Comparison of ENCODE assay signal across 13 mouse cellular contexts in genomic region chr8:108868259-108869090, GRCm38 (mm10).
DNase-seq lines count a peak whose midpoint lies in the region; ATAC-seq and TF ChIP-seq lines count a peak whose summit lies in the region.
"Had no signal": no experiment of that assay in that cellular context is flagged by ENCODE, and none has a peak within 500 bp of the region (broad histone marks: within the 10 kb centered on the region; RNA-seq: fewer than 3 reads in every experiment).

No protein-coding gene starts in this region.

- H3K27me3 ChIP-seq in heart, embryonic 10.5 days (ENCODE audit: insufficient read depth, poor library complexity, severe bottlenecking), result no peaks in the 10 kb centered on the region
- no peaks in the 10 kb centered on the region for H3K27me3 ChIP-seq in kidney, adult 2 months (replicated peaks; ENCODE audit: control insufficient read depth, insufficient read depth, low read length)
- H3K27me3 ChIP-seq in midbrain, embryonic 16.5 days (ENCODE audit: control insufficient read depth, insufficient read depth, low read depth, low read length), result no peaks in the 10 kb centered on the region
- no peaks in the 10 kb centered on the region for H3K27me3 ChIP-seq in midbrain, embryonic 15.5 days (replicated peaks)
- H3K27me3 ChIP-seq: midbrain, embryonic 12.5 days; neural tube, embryonic 13.5 days had no signal

- 65% methylated on average over 14 of the region's 14 CpGs for WGBS in heart, embryonic 10.5 days
- WGBS in kidney, adult 2 months, result 73% methylated on average over 14 of the region's 14 CpGs
- 79% methylated on average over 14 of the region's 14 CpGs for WGBS in midbrain, embryonic 16.5 days
- WGBS in midbrain, embryonic 15.5 days, result 82% methylated on average over 14 of the region's 14 CpGs

- no peak overlapping the region for H3K9ac ChIP-seq in midbrain, embryonic 16.5 days (ENCODE audit: low read depth, low read length)
- H3K9ac ChIP-seq in midbrain, embryonic 15.5 days, result no peak overlapping the region
- H3K9ac ChIP-seq: midbrain, embryonic 12.5 days; neural tube, embryonic 13.5 days had no signal

- no peak for TF ChIP-seq CTCF in kidney, adult 2 months (conservative IDR thresholded peaks at IDR 0.05; ENCODE audit: insufficient read depth, insufficient read length, low read depth, low read length)

- H3K27ac ChIP-seq in heart, embryonic 10.5 days, result peak overlapping the region; percentile 73
- H3K27ac ChIP-seq in kidney, adult 2 months (ENCODE audit: insufficient read depth, low read depth, low read length), result peak overlapping the region; percentile 34; the same call in 1 of the 2 replicates
- peak overlapping the region; percentile 60 for H3K27ac ChIP-seq in midbrain, embryonic 16.5 days (ENCODE audit: low read length)
- H3K27ac ChIP-seq in midbrain, embryonic 15.5 days, result no peak overlapping the region; the same call in 1 of the 2 replicates
- H3K27ac ChIP-seq: midbrain, embryonic 12.5 days; neural tube, embryonic 13.5 days had no signal

- peaks cover 44% of the 10 kb centered on the region for H3K4me1 ChIP-seq in heart, embryonic 10.5 days
- no peaks in the 10 kb centered on the region for H3K4me1 ChIP-seq in kidney, adult 2 months (ENCODE audit: control insufficient read depth, insufficient read depth, low read length)
- H3K4me1 ChIP-seq in midbrain, embryonic 16.5 days (ENCODE audit: control insufficient read depth, insufficient read depth, low read length), result peaks cover 5% of the 10 kb centered on the region; the same call in 1 of the 2 replicates
- peaks cover 26% of the 10 kb centered on the region; the same call in 1 of the 2 replicates for H3K4me1 ChIP-seq in midbrain, embryonic 15.5 days

- H3K4me3 ChIP-seq in heart, embryonic 10.5 days, result 0 out of 2 replicates have a peak overlapping the region, but pooled peaks have one; percentile 22
- no peak overlapping the region for H3K4me3 ChIP-seq in kidney, adult 2 months (ENCODE audit: insufficient read depth, low read depth, low read length)
- no peak overlapping the region for H3K4me3 ChIP-seq in midbrain, embryonic 16.5 days (ENCODE audit: low read depth, low read length)
- no peak overlapping the region for H3K4me3 ChIP-seq in midbrain, embryonic 15.5 days
- H3K4me3 ChIP-seq: midbrain, embryonic 12.5 days; neural tube, embryonic 13.5 days had no signal

- DNase-seq in heart, embryonic 10.5 days (ENCODE audit: low spot score), result peak; percentile 73
- DNase-seq in heart, adult 18-20 months, result no peak
- no peak for DNase-seq in kidney, adult 2 months
- no peak for DNase-seq in kidney, adult 11 months
- DNase-seq in embryo, embryonic 10 days (ENCODE audit: low spot score), result no peak
- no peak for DNase-seq in right cerebral cortex, adult 2 months (ENCODE audit: low spot score in 2 of 2)
- DNase-seq: B cell, adult 2 months; cerebellum, adult 18-20 months had no signal

- peaks cover 6% of the 10 kb centered on the region; the same call in 1 of the 2 replicates for H3K36me3 ChIP-seq in heart, embryonic 10.5 days
- H3K36me3 ChIP-seq in kidney, adult 2 months (ENCODE audit: control insufficient read depth, insufficient read depth, low read length), result no peaks in the 10 kb centered on the region
- no peaks in the 10 kb centered on the region for H3K36me3 ChIP-seq in midbrain, embryonic 16.5 days (ENCODE audit: control insufficient read depth, insufficient read depth, low read length)
- peaks cover 2% of the 10 kb centered on the region; the same call in 1 of the 2 replicates for H3K36me3 ChIP-seq in midbrain, embryonic 15.5 days (replicated peaks)
- H3K36me3 ChIP-seq: G1E had no signal

- no peak for TF ChIP-seq POLR2A in kidney, adult 2 months (IDR thresholded peaks at IDR 0.05; ENCODE audit: low read depth, low read length)

- ATAC-seq in midbrain, embryonic 16.5 days, result no peak
- no peak for ATAC-seq in midbrain, embryonic 15.5 days (replicated peaks)

- H3K4me2 ChIP-seq in midbrain, embryonic 16.5 days (ENCODE audit: low read length), result no peak overlapping the region
- H3K4me2 ChIP-seq in midbrain, embryonic 15.5 days, result no peak overlapping the region
- H3K4me2 ChIP-seq: midbrain, embryonic 12.5 days; neural tube, embryonic 13.5 days had no signal

- no peaks in the 10 kb centered on the region for H3K9me3 ChIP-seq in heart, embryonic 10.5 days
- H3K9me3 ChIP-seq in midbrain, embryonic 16.5 days (replicated peaks; ENCODE audit: control insufficient read depth, low read length, poor library complexity, severe bottlenecking), result no peaks in the 10 kb centered on the region
- H3K9me3 ChIP-seq in midbrain, embryonic 15.5 days, result no peaks in the 10 kb centered on the region
- H3K9me3 ChIP-seq: midbrain, embryonic 12.5 days; neural tube, embryonic 13.5 days had no signal
